Mouse (Mus musculus): ENCODE results near the gene 1700029P11Rik. TPM values are rescaled to one million over a fixed set of nuclear protein-coding genes. Genes with fewer than 3 reads are reported as not detected.

The 1700029P11Rik gene
- polyA plus RNA-seq (2012; rRNA removed), result not detected in 2 replicates

DNA sequence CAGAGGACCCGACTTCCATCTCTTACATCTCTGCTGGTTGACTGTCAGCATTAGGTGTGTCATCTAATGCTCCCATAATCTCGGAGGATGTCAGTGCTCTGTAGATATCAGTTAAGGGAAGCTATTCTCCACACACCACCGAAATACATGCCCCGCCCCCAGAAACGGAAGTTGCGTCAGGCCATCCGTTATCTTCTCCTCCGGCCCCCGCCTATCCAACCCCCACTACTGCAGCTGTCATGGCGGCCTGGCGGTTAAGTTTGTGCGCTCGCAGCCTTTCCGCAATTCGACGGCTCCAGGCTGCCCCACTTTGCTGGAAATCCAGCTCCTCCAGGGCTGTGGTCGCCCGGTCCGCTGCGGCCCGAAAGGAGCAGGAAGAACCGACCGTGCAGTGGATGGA is at the start of gene 1700029P11Rik:
1700029P11Rik (plus strand) TSS at position 220 of the 400 bp plus-strand sequence.

DNA sequence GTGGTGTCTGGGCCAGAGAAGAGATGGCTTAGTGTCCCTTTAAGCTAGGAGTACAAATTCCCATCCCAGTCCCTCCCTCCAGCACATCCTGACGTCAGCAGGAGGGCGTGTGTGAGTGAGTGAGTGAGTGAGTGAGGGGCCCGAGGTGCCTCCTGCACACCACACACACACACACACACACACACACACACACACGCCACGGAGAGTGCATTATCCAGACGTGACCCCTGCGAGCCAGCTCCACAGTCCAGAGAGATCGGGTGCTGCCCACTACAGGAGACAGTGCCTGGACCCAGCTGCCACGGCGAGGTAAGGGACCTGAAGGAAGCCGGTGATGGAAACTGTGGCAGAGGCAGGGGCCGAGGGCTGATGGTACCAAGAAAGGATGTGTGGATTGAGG is 43.7 kb upstream of the 1700029P11Rik start, which contains the start of gene Csdc2:
Csdc2 (plus strand) TSS at position 81 of the 400 bp plus-strand sequence.

DNA sequence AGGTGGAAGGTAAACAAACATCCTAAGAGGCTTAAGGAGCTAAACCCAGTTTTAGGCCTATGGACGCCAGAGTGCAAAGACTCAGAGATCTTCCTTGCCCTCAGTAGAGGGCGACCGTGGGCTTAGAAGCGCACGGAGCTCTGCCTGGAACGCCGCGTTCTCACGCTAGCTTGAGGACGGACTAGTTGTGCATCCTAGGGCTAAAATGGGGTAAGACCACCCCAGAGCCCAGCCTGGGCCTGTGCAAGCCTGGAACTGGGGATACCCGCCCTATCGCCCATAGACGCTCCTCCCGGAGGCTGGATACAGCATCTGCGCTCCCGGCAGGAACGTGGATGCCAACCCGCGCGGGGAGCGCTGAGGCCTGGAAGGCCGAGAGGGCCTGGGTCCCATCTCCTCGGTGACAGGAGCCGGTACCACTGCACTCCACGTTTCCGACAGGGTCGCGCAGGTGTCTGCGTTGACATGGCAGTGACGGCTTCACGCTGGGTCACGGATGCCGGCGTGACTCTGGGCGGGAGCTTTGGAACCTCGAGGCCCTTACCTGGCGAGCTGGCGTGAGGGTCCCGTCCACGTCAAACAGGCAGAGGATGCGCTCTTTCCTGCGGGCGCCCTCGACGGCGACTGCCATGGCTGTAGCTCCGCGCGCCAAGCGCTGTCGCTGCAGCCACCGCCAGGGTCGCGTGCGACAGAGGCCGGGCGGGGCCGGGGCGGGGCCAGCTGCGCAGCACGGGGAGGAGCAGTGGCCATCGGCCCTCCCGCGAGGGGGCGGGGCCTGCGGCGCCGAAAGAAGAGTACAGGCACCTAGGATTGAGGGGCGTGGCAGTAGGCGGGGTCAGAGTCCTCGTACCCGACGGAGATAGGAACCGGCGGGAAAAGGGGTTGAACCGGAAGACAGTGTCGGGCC is 19.9 kb upstream of the 1700029P11Rik start, which contains the start of gene Pmm1:
Pmm1 (minus strand) TSS at position 760 of the 907 bp plus-strand sequence.

DNA sequence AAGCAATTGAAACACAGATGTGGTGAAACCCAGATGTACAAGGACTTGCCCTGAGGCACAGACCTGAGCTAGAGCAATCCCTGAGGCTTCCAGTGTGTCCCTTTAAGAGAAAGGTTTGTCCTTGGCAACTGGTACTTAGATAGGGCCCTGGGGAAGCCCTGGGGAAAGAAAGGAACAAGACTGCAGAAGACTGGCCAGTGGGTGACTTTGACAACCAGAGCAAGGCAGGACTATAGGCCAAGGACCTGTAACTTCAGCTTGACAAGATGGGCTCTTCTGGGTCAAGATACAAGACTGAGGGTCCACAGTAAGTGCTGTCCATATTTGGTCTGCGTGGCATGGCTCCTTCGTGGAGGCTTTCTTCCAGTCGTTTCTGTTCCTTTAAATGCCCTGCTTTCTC is 7.3 kb downstream of the 1700029P11Rik start, which contains the start of gene Xrcc6:
Xrcc6 (plus strand) TSS at position 190 of the 400 bp plus-strand sequence.

Other genes starting within 250 kb of the 1700029P11Rik start
- gene Zc3h7b, start 235.5 kb upstream of the 1700029P11Rik start, polyA plus RNA-seq (2012; rRNA removed), result 78.3 and 86.5 TPM in 2 replicates
- gene Rangap1, start 235.0 kb upstream of the 1700029P11Rik start, polyA plus RNA-seq (2012; rRNA removed), result 108 and 111 TPM in 2 replicates
- 43.3 and 46.3 TPM in 2 replicates for gene Tef, start 178.1 kb upstream of the 1700029P11Rik start, polyA plus RNA-seq (2012; rRNA removed)
- gene Tob2, start 121.7 kb upstream of the 1700029P11Rik start, polyA plus RNA-seq (2012; rRNA removed), result 11.4 and 13.9 TPM in 2 replicates
- gene Phf5a, start 108.6 kb upstream of the 1700029P11Rik start, polyA plus RNA-seq (2012; rRNA removed), result 84.8 and 91.0 TPM in 2 replicates
- 279 and 283 TPM in 2 replicates for gene Aco2, start 108.2 kb upstream of the 1700029P11Rik start, polyA plus RNA-seq (2012; rRNA removed)
- 40.8 and 43.1 TPM in 2 replicates for gene Polr3h, start 54.3 kb upstream of the 1700029P11Rik start, polyA plus RNA-seq (2012; rRNA removed)
- gene Csdc2, start 43.8 kb upstream of the 1700029P11Rik start, polyA plus RNA-seq (2012; rRNA removed), result 140 and 156 TPM in 2 replicates
- 144 and 149 TPM in 2 replicates for gene Pmm1, start 19.6 kb upstream of the 1700029P11Rik start, polyA plus RNA-seq (2012; rRNA removed)
- 28.8 and 29.4 TPM in 2 replicates for gene Xrcc6, start 7.3 kb downstream of the 1700029P11Rik start, polyA plus RNA-seq (2012; rRNA removed)
- 52.5 and 53.6 TPM in 2 replicates for gene Desi1, start 53.3 kb downstream of the 1700029P11Rik start, polyA plus RNA-seq (2012; rRNA removed)
- 145 and 150 TPM in 2 replicates for gene Snu13, start 67.1 kb downstream of the 1700029P11Rik start, polyA plus RNA-seq (2012; rRNA removed)
- not detected in 2 replicates for gene 4930407I10Rik, start 78.6 kb downstream of the 1700029P11Rik start, polyA plus RNA-seq (2012; rRNA removed)
- 0.13 and 0.21 TPM in 2 replicates for gene Mei1, start 89.5 kb downstream of the 1700029P11Rik start, polyA plus RNA-seq (2012; rRNA removed)
- gene Ccdc134, start 147.4 kb downstream of the 1700029P11Rik start, polyA plus RNA-seq (2012; rRNA removed), result 18.4 and 19.4 TPM in 2 replicates
- 121 and 141 TPM in 2 replicates for gene Srebf2, start 166.6 kb downstream of the 1700029P11Rik start, polyA plus RNA-seq (2012; rRNA removed)
- 2.3 and 2.6 TPM in 2 replicates for gene Shisa8, start 232.3 kb downstream of the 1700029P11Rik start, polyA plus RNA-seq (2012; rRNA removed)
- gene Tnfrsf13c, start 243.8 kb downstream of the 1700029P11Rik start, polyA plus RNA-seq (2012; rRNA removed), result 0.39 TPM in 2 replicates

Measured in central nervous system, embryonic 18 days (tissue).